Mouse (Mus musculus): Measurements from ENCODE around the gene Samd14. TPM values are rescaled to one million over a fixed set of nuclear protein-coding genes. Genes with fewer than 3 reads are reported as not detected.

Gene Samd14
- polyA plus RNA-seq, 1 experiment from 2014 or later, result 18.3 TPM

DNA sequence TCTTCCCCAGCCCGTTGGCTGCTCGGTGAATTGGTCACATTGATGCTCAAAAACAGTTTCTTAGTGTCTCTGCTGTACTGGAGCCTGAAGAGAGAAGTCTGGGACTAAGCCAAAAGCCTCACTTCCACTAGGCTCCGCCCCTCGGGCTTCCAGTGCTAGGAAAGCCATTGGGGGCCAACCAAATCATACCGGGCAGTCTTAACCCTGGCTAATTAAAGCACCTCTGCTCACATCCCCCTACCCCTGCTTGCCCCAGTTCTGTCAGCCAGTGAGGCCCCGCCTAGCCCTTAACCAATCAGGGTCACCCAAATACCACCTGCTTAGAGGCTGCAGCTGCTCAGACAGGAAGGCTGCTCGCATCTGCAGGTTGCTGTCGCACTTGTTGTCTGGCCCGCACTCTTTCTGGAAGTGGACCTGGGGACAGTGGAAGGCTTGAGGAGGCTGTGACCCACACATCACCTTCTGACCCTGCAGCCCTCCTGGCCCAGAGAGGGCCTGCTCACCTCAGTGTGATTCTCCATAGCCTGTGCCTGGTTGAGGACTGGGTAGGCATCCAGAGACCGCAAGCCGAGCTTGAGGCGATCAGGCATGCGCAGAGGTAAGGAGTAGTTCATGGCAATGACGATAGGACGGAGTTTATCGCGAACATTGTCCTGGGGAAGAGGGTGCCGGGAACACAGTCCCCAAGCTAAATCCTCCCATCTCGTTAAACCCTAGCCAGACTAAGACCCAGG lies 47.3 kb downstream of the Samd14 start:
- Histone ChIP-seq H3K27ac (ENCODE audit: low read depth, low read length) (no peak overlapping the region), H3K4me1 (ENCODE audit: control insufficient read depth, insufficient read depth, low read length) (peaks cover 4% of the 10 kb centered on the region; the same call in 1 of the 2 replicates), H3K9me3 (ENCODE audit: control insufficient read depth, low read length) (no peaks in the 10 kb centered on the region), H3K36me3 (ENCODE audit: control insufficient read depth, insufficient read depth, low read length) (peaks cover 23% of the 10 kb centered on the region), H3K4me2 (replicated peaks; ENCODE audit: low read depth, low read length) (no peak overlapping the region), H3K9ac (ENCODE audit: low read depth, low read length) (no peak overlapping the region), H3K4me3 (ENCODE audit: low read length) (no peak overlapping the region), H3K27me3 (ENCODE audit: control insufficient read depth, insufficient read depth, low read length) (no peaks in the 10 kb centered on the region)
- WGBS, result 31% methylated on average over 19 of the region's 19 CpGs
- no peak for ATAC-seq (ENCODE audit: low FRiP score, low TSS enrichment)

DNA sequence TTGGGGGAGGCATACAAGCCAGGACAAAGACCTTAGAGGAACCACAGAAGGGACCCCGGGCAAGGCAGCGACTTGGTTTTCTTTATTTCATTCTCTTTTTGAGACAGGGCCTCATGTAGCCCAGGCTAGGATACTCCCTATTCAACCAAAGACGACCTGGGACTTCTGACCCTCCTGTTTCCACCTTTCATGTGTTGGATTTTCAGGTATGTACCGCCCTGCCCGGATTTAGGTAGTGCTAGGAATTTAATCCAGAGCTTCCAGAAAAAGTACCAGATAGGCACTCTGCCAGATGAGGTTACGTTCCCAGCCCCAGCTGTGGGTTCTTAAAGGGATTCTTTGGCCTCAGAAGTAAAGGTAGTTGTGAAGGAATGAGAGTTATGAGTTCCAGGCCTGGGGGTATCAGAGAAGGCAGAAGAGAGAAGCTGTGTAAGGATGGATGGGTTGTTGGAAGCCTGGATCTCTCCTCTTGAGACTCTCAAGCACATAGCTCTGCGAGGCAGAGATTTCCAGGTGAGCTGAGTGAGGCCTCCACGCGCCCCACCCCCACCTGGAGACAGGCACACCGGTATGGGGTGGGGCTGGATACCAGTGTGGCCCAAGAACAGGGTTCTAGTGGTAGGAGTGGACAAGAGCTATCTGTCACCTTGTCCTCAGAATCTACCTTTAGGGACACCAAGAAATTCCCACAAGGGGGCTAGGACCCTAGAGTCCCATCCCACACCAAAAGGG lies 59.7 kb downstream of the Samd14 start:
- WGBS, result 88% methylated on average over 10 of the region's 10 CpGs

DNA sequence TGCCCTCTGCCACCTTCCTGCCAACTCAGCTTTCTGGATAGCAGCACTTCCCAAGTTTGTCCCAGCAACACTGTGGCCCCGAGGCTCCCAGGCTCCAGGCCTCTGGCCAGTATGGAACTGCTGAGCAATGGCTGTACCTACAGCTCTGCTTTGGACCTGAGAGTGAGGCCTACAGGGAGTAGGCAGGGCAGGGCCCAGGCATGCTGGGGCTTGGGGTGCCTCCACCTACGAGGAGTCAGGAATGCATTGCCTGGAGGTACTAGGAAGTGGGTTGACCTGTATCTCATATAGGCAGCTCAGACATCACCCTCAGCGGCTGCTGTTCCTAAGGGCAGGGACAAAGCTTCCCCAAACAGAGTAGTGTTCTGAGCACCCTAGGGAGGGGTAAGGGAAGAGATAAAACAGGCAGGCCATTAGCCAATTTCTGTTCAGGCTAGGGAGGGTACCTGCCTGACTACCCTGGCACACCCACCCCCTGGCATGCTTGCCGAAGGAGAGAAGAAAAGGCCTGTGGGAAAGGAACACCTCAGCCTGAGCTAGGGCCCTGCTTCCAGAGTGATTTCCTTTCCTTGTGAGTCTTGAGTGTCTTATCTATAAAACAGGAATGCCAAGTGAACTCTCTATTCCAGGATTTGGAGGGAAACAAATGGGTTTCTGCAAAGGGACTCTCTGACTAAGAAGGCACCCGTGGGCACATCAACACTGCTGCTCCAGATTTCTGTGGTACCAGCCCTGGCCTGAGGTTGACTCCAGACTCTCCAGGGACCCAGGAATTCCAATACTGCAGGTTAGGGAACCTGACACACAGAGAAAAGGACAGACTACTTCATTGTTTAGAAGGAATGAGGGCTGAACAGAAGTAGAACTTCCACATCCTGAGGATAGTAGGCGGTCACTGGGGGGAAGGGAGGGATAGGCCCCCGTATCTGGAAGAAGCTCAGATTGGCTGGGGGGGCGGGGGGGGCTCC lies 60.7 kb downstream of the Samd14 start:
- no peaks in the 10 kb centered on the region for H3K27me3 ChIP-seq (ENCODE audit: control insufficient read depth, insufficient read depth, low read length)
- H3K27ac ChIP-seq (ENCODE audit: low read depth, low read length), result peak overlapping the region; percentile 30; the same call in 1 of the 2 replicates
- no peak overlapping the region for H3K4me3 ChIP-seq (ENCODE audit: low read length)
- H3K9ac ChIP-seq (ENCODE audit: low read depth, low read length), result no peak overlapping the region
- no peak for ATAC-seq (ENCODE audit: low FRiP score, low TSS enrichment)
- H3K4me1 ChIP-seq (ENCODE audit: control insufficient read depth, insufficient read depth, low read length), result peaks cover 38% of the 10 kb centered on the region
- WGBS, result 74% methylated on average over 8 of the region's 8 CpGs
- H3K4me2 ChIP-seq (replicated peaks; ENCODE audit: low read depth, low read length), result no peak overlapping the region
- no peaks in the 10 kb centered on the region for H3K9me3 ChIP-seq (ENCODE audit: control insufficient read depth, low read length)
- H3K36me3 ChIP-seq (ENCODE audit: control insufficient read depth, insufficient read depth, low read length), result peaks cover 5% of the 10 kb centered on the region

More for the DNA sequence above, 59.7 kb downstream of the Samd14 start:
- H3K27ac ChIP-seq (ENCODE audit: low read depth, low read length), result no peak overlapping the region
- H3K9ac ChIP-seq (ENCODE audit: low read depth, low read length), result no peak overlapping the region
- H3K4me2 ChIP-seq (replicated peaks; ENCODE audit: low read depth, low read length), result no peak overlapping the region
- peaks cover 28% of the 10 kb centered on the region; the same call in 1 of the 2 replicates for H3K4me1 ChIP-seq (ENCODE audit: control insufficient read depth, insufficient read depth, low read length)
- H3K36me3 ChIP-seq (ENCODE audit: control insufficient read depth, insufficient read depth, low read length), result peaks cover 6% of the 10 kb centered on the region
- ATAC-seq (ENCODE audit: low FRiP score, low TSS enrichment), result no peak
- no peaks in the 10 kb centered on the region for H3K27me3 ChIP-seq (ENCODE audit: control insufficient read depth, insufficient read depth, low read length)
- H3K9me3 ChIP-seq (ENCODE audit: control insufficient read depth, low read length), result no peaks in the 10 kb centered on the region
- no peak overlapping the region for H3K4me3 ChIP-seq (ENCODE audit: low read length)

DNA sequence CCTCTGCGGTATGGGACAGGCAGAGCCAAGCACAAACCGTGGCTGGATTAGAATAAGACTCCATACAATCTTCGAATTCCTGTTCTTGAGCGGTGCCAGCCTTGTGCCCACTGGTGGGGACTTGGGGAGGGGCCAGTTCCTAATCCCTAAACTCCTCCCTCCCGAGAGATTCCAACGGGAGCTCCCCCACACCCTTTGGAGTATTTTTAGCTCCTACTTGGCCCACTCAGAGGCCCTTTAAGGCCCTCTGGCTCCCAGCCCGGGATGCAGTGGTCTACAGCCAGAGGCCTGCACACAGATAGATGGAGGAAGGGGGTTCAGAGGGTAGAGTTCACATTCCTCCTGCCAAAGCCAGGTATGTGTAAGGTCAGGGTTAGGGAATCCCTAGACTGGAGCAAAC lies 61.6 kb downstream of the Samd14 start:
- H3K4me2 ChIP-seq (replicated peaks; ENCODE audit: low read depth, low read length), result no peak overlapping the region
- no peaks in the 10 kb centered on the region; the same call in 1 of the 2 replicates for H3K36me3 ChIP-seq (ENCODE audit: control insufficient read depth, insufficient read depth, low read length)
- H3K27ac ChIP-seq (ENCODE audit: low read depth, low read length), result peak overlapping the region; percentile 30; the same call in 1 of the 2 replicates
- no peak overlapping the region for H3K4me3 ChIP-seq (ENCODE audit: low read length)
- peak overlapping the region; percentile 18; the same call in 1 of the 2 replicates for H3K9ac ChIP-seq (ENCODE audit: low read depth, low read length)
- H3K27me3 ChIP-seq (ENCODE audit: control insufficient read depth, insufficient read depth, low read length), result no peaks in the 10 kb centered on the region
- no peaks in the 10 kb centered on the region for H3K9me3 ChIP-seq (ENCODE audit: control insufficient read depth, low read length)
- peaks cover 39% of the 10 kb centered on the region for H3K4me1 ChIP-seq (ENCODE audit: control insufficient read depth, insufficient read depth, low read length)
- 56% methylated on average over 7 of the region's 7 CpGs for WGBS
- no peak for ATAC-seq (ENCODE audit: low FRiP score, low TSS enrichment)

DNA sequence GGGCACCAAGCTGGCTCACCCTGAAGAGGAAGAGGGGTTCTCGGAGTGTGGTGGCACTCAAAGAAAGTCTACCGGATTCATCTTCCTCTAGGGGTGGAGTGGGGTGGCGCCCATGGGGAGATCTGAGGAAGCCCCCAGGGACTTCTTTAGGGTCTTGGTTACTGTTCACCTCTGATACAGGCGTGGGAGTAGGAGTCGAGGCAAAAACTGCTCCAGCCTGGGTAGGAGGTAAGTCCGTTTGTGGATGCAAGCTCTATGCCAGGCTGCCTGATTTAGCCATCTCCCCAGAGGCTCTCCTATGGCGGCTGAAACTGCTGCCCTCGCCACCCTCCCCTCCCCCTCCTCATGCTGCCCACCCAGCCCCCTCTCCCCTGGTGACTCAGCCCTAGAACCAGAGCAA lies 62.5 kb downstream of the Samd14 start:
- peaks cover 39% of the 10 kb centered on the region for H3K4me1 ChIP-seq (ENCODE audit: control insufficient read depth, insufficient read depth, low read length)
- no peak overlapping the region for H3K4me2 ChIP-seq (replicated peaks; ENCODE audit: low read depth, low read length)
- ATAC-seq (ENCODE audit: low FRiP score, low TSS enrichment), result no peak
- 75% methylated on average over 8 of the region's 8 CpGs for WGBS
- no peak overlapping the region for H3K9ac ChIP-seq (ENCODE audit: low read depth, low read length)
- H3K27ac ChIP-seq (ENCODE audit: low read depth, low read length), result no peak overlapping the region
- no peaks in the 10 kb centered on the region for H3K27me3 ChIP-seq (ENCODE audit: control insufficient read depth, insufficient read depth, low read length)
- H3K4me3 ChIP-seq (ENCODE audit: low read length), result no peak overlapping the region
- no peaks in the 10 kb centered on the region for H3K9me3 ChIP-seq (ENCODE audit: control insufficient read depth, low read length)
- H3K36me3 ChIP-seq (ENCODE audit: control insufficient read depth, insufficient read depth, low read length), result no peaks in the 10 kb centered on the region; the same call in 1 of the 2 replicates

DNA sequence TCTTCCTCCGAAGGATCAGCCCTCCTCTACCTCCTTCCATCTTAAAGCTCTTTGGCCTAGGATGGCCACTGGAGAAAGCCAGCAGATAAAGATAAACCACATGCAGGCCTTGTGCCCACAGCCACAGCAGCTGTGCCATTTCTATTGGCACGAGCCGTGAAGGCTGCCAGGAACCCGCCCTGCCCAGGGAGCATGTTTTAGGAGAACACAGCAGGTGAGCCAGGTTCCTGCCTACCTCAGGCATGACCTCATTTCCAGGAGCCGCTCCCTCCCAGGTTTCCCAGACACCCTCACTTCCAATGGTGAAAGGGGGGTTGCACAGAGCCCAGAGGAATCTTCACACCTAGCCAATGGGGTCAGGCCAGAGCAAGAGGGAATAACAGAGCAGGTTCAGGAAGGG lies 63.1 kb downstream of the Samd14 start:
- H3K4me3 ChIP-seq (ENCODE audit: low read length), result no peak overlapping the region
- H3K27ac ChIP-seq (ENCODE audit: low read depth, low read length), result no peak overlapping the region
- H3K4me1 ChIP-seq (ENCODE audit: control insufficient read depth, insufficient read depth, low read length), result peaks cover 40% of the 10 kb centered on the region

DNA sequence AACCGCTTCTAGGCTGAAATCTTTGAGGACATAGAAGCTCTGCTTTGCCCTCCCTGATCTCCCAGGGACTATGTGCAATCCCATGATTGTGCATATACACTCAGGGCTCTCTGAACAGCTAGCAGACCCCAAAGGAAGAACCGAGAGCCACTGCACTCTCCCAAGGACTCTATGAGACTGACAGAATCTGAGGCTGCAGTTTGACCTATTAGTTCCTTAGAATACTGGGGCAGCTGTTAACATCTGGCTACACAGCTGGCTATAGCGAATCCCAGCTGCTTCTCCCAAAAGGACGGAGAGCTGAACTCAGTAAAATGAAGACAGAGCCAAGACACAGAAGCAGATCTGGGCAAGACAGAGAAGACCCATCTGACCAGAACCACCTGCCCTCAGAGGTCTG lies 64.2 kb downstream of the Samd14 start:
- H3K4me3 ChIP-seq (ENCODE audit: low read length), result no peak overlapping the region
- no peak for ATAC-seq (ENCODE audit: low FRiP score, low TSS enrichment)
- 70% methylated on average over 4 of the region's 4 CpGs for WGBS
- peak overlapping the region; percentile 15; the same call in 1 of the 2 replicates for H3K4me2 ChIP-seq (replicated peaks; ENCODE audit: low read depth, low read length)
- no peaks in the 10 kb centered on the region for H3K9me3 ChIP-seq (ENCODE audit: control insufficient read depth, low read length)
- no peak overlapping the region for H3K27ac ChIP-seq (ENCODE audit: low read depth, low read length)
- H3K36me3 ChIP-seq (ENCODE audit: control insufficient read depth, insufficient read depth, low read length), result no peaks in the 10 kb centered on the region
- H3K9ac ChIP-seq (ENCODE audit: low read depth, low read length), result no peak overlapping the region
- peaks cover 50% of the 10 kb centered on the region for H3K4me1 ChIP-seq (ENCODE audit: control insufficient read depth, insufficient read depth, low read length)
- no peaks in the 10 kb centered on the region for H3K27me3 ChIP-seq (ENCODE audit: control insufficient read depth, insufficient read depth, low read length)

More for the DNA sequence above, 63.1 kb downstream of the Samd14 start:
- H3K4me2 ChIP-seq (replicated peaks; ENCODE audit: low read depth, low read length), result no peak overlapping the region
- no peaks in the 10 kb centered on the region; the same call in 1 of the 2 replicates for H3K36me3 ChIP-seq (ENCODE audit: control insufficient read depth, insufficient read depth, low read length)
- no peaks in the 10 kb centered on the region for H3K9me3 ChIP-seq (ENCODE audit: control insufficient read depth, low read length)
- ATAC-seq (ENCODE audit: low FRiP score, low TSS enrichment), result no peak
- WGBS, result 81% methylated on average over 5 of the region's 5 CpGs
- H3K9ac ChIP-seq (ENCODE audit: low read depth, low read length), result no peak overlapping the region
- H3K27me3 ChIP-seq (ENCODE audit: control insufficient read depth, insufficient read depth, low read length), result no peaks in the 10 kb centered on the region

DNA sequence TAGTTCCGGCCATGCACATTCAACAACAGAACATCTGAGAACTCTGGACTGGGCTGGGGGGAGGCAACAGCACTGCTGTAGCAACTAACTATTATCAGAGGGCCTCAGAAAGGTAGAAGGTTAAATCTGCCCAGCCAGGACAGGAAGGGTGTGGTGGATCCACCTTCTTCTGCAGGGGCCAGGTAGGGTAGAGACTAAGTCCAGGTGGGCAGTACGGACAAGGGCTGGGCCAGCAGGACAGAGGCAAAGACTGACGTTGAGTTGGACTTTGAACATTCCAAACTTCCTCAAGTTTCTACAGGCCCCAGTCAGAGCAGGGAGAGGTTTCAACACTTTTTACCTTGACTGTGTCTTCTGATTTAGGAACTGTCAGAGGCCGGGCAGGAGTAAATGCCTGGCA lies 65.0 kb downstream of the Samd14 start:
- H3K27ac ChIP-seq (ENCODE audit: low read depth, low read length), result no peak overlapping the region
- WGBS, result 57% methylated on average over 4 of the region's 4 CpGs
- H3K36me3 ChIP-seq (ENCODE audit: control insufficient read depth, insufficient read depth, low read length), result no peaks in the 10 kb centered on the region
- no peak overlapping the region for H3K9ac ChIP-seq (ENCODE audit: low read depth, low read length)
- peaks cover 58% of the 10 kb centered on the region for H3K4me1 ChIP-seq (ENCODE audit: control insufficient read depth, insufficient read depth, low read length)
- H3K9me3 ChIP-seq (ENCODE audit: control insufficient read depth, low read length), result no peaks in the 10 kb centered on the region
- H3K27me3 ChIP-seq (ENCODE audit: control insufficient read depth, insufficient read depth, low read length), result no peaks in the 10 kb centered on the region
- H3K4me2 ChIP-seq (replicated peaks; ENCODE audit: low read depth, low read length), result peak overlapping the region; percentile 86
- ATAC-seq (ENCODE audit: low FRiP score, low TSS enrichment), result no peak
- peak overlapping the region; percentile 67; the same call in 1 of the 2 replicates for H3K4me3 ChIP-seq (ENCODE audit: low read length)
